Mouse (Mus musculus): ENCODE data around the gene Disc1.

DNA sequence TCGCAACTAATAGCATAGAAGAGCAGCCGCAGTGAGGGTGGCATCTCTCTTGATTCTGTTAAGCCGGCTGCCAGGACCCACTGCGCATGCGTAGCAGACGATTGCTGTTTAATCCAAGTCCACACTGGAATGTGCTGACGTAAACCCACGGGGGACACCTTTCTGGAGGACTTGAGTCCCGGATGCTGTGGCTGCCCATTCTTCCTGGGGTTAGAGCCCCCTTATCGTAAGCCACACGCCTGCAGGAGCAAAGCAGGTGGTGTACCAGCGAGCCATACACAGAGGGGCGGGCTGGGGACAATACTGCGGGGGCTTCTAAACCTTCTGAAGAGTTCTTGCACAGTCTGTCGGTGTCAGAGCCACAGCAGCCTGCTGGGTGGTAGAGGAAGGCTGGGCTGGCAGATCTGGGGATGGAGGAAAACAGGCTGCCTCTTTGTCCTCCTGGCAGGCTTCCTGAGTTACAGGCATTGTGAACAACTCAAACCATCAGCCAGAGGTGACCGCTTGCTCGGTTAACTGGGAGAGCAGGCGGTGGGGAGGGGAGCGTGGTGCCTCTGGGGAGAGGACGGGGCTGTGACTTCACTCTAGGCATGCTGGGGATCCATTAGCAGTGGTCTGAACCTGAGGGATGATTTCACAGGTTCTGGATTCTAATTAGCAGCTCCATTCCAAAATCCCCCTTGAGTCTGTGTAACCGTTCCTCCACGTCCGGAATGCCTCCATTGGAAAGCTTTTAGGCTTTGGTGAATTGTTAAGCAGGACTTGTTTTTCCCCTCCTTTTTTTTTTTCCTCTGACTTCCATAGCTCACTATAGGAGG is 200.4 kb downstream of the Disc1 start:
- TF ChIP-seq GATA1 (IDR thresholded peaks at IDR 0.05; ENCODE audit: low read length): no peak
- TF ChIP-seq TAL1 (IDR thresholded peaks at IDR 0.05; ENCODE audit: low read length): no peak

All from erythroblast, embryonic 14.5 days (primary cell).